Mouse (Mus musculus): ENCODE results near the gene Krtap9-3. TPM values are rescaled to one million over a fixed set of nuclear protein-coding genes. Genes with fewer than 3 reads are reported as not detected.
"Not testable (repeated sequence)": the region's sequence is repeated elsewhere in the genome, so short reads cannot be mapped to it uniquely, and the experiment has no call there.

Gene Krtap9-3
- polyA plus RNA-seq, 1 experiment from 2014 or later, result not detected

GRCm38 (mm10) chr11:99628138-99628537 lies 30.2 kb upstream of the Krtap9-3 start, which contains the start of gene Krtap4-1:
TSS of gene Krtap4-1 (minus strand) at chr11:99628238.
- H3K36me3 ChIP-seq (ENCODE audit: control insufficient read depth, insufficient read depth, low read length), result no peaks in the 10 kb centered on the region
- ATAC-seq (replicated peaks; ENCODE audit: low FRiP score) (no peak), DNase-seq (ENCODE audit: low spot score) (no peak)
- no peaks in the 10 kb centered on the region for H3K4me1 ChIP-seq (replicated peaks; ENCODE audit: control insufficient read depth, insufficient read depth, low read length)
- no peaks in the 10 kb centered on the region for H3K9me3 ChIP-seq (ENCODE audit: control insufficient read depth, low read length)
- no peak within 1 kb of the TSS for H3K4me2 ChIP-seq (ENCODE audit: low read depth, low read length, severe bottlenecking)
- H3K27me3 ChIP-seq (ENCODE audit: control insufficient read depth, insufficient read depth, low read length), result no peaks in the 10 kb centered on the region
- 82% methylated on average over 4 of the region's 4 CpGs for WGBS
- H3K9ac ChIP-seq (ENCODE audit: low read length), result no peak within 1 kb of the TSS
- no peak within 1 kb of the TSS for H3K4me3 ChIP-seq (ENCODE audit: low read depth, low read length)
- H3K27ac ChIP-seq (ENCODE audit: low read depth, low read length), result no peak within 1 kb of the TSS

- Histone ChIP-seq H3K9me3 (ENCODE audit: control insufficient read depth, low read length) (no peaks in the 10 kb centered on the region), H3K4me1 (replicated peaks; ENCODE audit: control insufficient read depth, insufficient read depth, low read length) (no peaks in the 10 kb centered on the region), H3K4me3 (ENCODE audit: low read depth, low read length) (no peak within 1 kb of the TSS), H3K9ac (ENCODE audit: low read length) (no peak within 1 kb of the TSS), H3K36me3 (ENCODE audit: control insufficient read depth, insufficient read depth, low read length) (no peaks in the 10 kb centered on the region), H3K27ac (ENCODE audit: low read depth, low read length) (no peak within 1 kb of the TSS), H3K27me3 (ENCODE audit: control insufficient read depth, insufficient read depth, low read length) (no peaks in the 10 kb centered on the region), H3K4me2 (ENCODE audit: low read depth, low read length, severe bottlenecking) (no peak within 1 kb of the TSS)
- WGBS, result 89% methylated on average over 2 of the region's 2 CpGs
- ATAC-seq (replicated peaks; ENCODE audit: low FRiP score) (no peak), DNase-seq (ENCODE audit: low spot score) (no peak)
Observed at GRCm38 (mm10) chr11:99620335-99620734, 22.4 kb upstream of the Krtap9-3 start, which contains the start of gene Gm11562. TSS of gene Gm11562 (minus strand) at chr11:99620435.

GRCm38 (mm10) chr11:99614796-99615363 lies 17.0 kb upstream of the Krtap9-3 start, which contains the start of gene Krtap2-4:
TSS of gene Krtap2-4 (minus strand) at chr11:99614846.
- Histone ChIP-seq H3K27me3 (ENCODE audit: control insufficient read depth, insufficient read depth, low read length) (no peaks in the 10 kb centered on the region), H3K4me2 (ENCODE audit: low read depth, low read length, severe bottlenecking) (no peak within 1 kb of the TSS), H3K9me3 (ENCODE audit: control insufficient read depth, low read length) (no peaks in the 10 kb centered on the region), H3K9ac (ENCODE audit: low read length) (no peak within 1 kb of the TSS), H3K4me1 (replicated peaks; ENCODE audit: control insufficient read depth, insufficient read depth, low read length) (no peaks in the 10 kb centered on the region), H3K36me3 (ENCODE audit: control insufficient read depth, insufficient read depth, low read length) (no peaks in the 10 kb centered on the region), H3K27ac (ENCODE audit: low read depth, low read length) (no peak within 1 kb of the TSS), H3K4me3 (ENCODE audit: low read depth, low read length) (no peak within 1 kb of the TSS)
- 72% methylated on average over 3 of the region's 3 CpGs for WGBS
- DNase-seq (ENCODE audit: low spot score), result no peak
- ATAC-seq (replicated peaks; ENCODE audit: low FRiP score), result no peak

- H3K9me3 ChIP-seq (ENCODE audit: control insufficient read depth, low read length); H3K36me3 ChIP-seq (ENCODE audit: control insufficient read depth, insufficient read depth, low read length); H3K27ac ChIP-seq (ENCODE audit: low read depth, low read length); H3K4me2 ChIP-seq (ENCODE audit: low read depth, low read length, severe bottlenecking); H3K27me3 ChIP-seq (ENCODE audit: control insufficient read depth, insufficient read depth, low read length); H3K4me3 ChIP-seq (ENCODE audit: low read depth, low read length); ATAC-seq (replicated peaks; ENCODE audit: low FRiP score); H3K9ac ChIP-seq (ENCODE audit: low read length); DNase-seq (ENCODE audit: low spot score); H3K4me1 ChIP-seq (replicated peaks; ENCODE audit: control insufficient read depth, insufficient read depth, low read length): not testable (repeated sequence)
- 78% methylated on average over 1 of the region's 2 CpGs for WGBS
Observed at GRCm38 (mm10) chr11:99610089-99610488, 12.2 kb upstream of the Krtap9-3 start, which contains the start of gene Gm11937. TSS of gene Gm11937 (minus strand) at chr11:99610189.

- H3K4me2 ChIP-seq (ENCODE audit: low read depth, low read length, severe bottlenecking), result no peak overlapping the region
- H3K36me3 ChIP-seq (ENCODE audit: control insufficient read depth, insufficient read depth, low read length), result no peaks in the 10 kb centered on the region
- ATAC-seq (replicated peaks; ENCODE audit: low FRiP score) (no peak), DNase-seq (ENCODE audit: low spot score) (no peak)
- no peak overlapping the region for H3K4me3 ChIP-seq (ENCODE audit: low read depth, low read length)
- 78% methylated on average over 1 of the region's 1 CpGs for WGBS
- no peak overlapping the region for H3K27ac ChIP-seq (ENCODE audit: low read depth, low read length)
- H3K27me3 ChIP-seq (ENCODE audit: control insufficient read depth, insufficient read depth, low read length), result no peaks in the 10 kb centered on the region
- no peaks in the 10 kb centered on the region for H3K9me3 ChIP-seq (ENCODE audit: control insufficient read depth, low read length)
- H3K9ac ChIP-seq (ENCODE audit: low read length), result no peak overlapping the region
- H3K4me1 ChIP-seq (replicated peaks; ENCODE audit: control insufficient read depth, insufficient read depth, low read length), result no peaks in the 10 kb centered on the region
Observed at GRCm38 (mm10) chr11:99609126-99609525, 11.2 kb upstream of the Krtap9-3 start.

- WGBS, result 80% methylated on average over 1 of the region's 1 CpGs
- H3K9ac ChIP-seq (ENCODE audit: low read length); H3K4me3 ChIP-seq (ENCODE audit: low read depth, low read length): not testable (repeated sequence)
Observed at GRCm38 (mm10) chr11:99603208-99603607, 5.3 kb upstream of the Krtap9-3 start, which contains the start of gene Gm11938. TSS of gene Gm11938 (minus strand) at chr11:99603308.

GRCm38 (mm10) chr11:99590981-99591380 lies 6.9 kb downstream of the Krtap9-3 start, which contains the start of gene Krtap1-3:
TSS of gene Krtap1-3 (minus strand) at chr11:99591339.
- Histone ChIP-seq H3K9me3 (ENCODE audit: control insufficient read depth, low read length) (no peaks in the 10 kb centered on the region), H3K27me3 (ENCODE audit: control insufficient read depth, insufficient read depth, low read length) (no peaks in the 10 kb centered on the region), H3K9ac (ENCODE audit: low read length) (no peak within 1 kb of the TSS), H3K4me3 (ENCODE audit: low read depth, low read length) (no peak within 1 kb of the TSS), H3K4me2 (ENCODE audit: low read depth, low read length, severe bottlenecking) (no peak within 1 kb of the TSS), H3K27ac (ENCODE audit: low read depth, low read length) (no peak within 1 kb of the TSS), H3K4me1 (replicated peaks; ENCODE audit: control insufficient read depth, insufficient read depth, low read length) (no peaks in the 10 kb centered on the region), H3K36me3 (ENCODE audit: control insufficient read depth, insufficient read depth, low read length) (no peaks in the 10 kb centered on the region)
- DNase-seq (ENCODE audit: low spot score) (no peak), ATAC-seq (replicated peaks; ENCODE audit: low FRiP score) (no peak)
- WGBS, result 87% methylated on average over 6 of the region's 6 CpGs

More at GRCm38 (mm10) chr11:99603208-99603607, 5.3 kb upstream of the Krtap9-3 start, which contains the start of gene Gm11938:
- not testable (repeated sequence) for H3K27ac ChIP-seq (ENCODE audit: low read depth, low read length); H3K27me3 ChIP-seq (ENCODE audit: control insufficient read depth, insufficient read depth, low read length); H3K36me3 ChIP-seq (ENCODE audit: control insufficient read depth, insufficient read depth, low read length); H3K4me1 ChIP-seq (replicated peaks; ENCODE audit: control insufficient read depth, insufficient read depth, low read length); H3K9me3 ChIP-seq (ENCODE audit: control insufficient read depth, low read length); DNase-seq (ENCODE audit: low spot score); ATAC-seq (replicated peaks; ENCODE audit: low FRiP score); H3K4me2 ChIP-seq (ENCODE audit: low read depth, low read length, severe bottlenecking)

- 95% methylated on average over 7 of the region's 7 CpGs for WGBS
- no peak for ATAC-seq (replicated peaks; ENCODE audit: low FRiP score)
- no peaks in the 10 kb centered on the region for H3K36me3 ChIP-seq (ENCODE audit: control insufficient read depth, insufficient read depth, low read length)
- no peaks in the 10 kb centered on the region for H3K4me1 ChIP-seq (replicated peaks; ENCODE audit: control insufficient read depth, insufficient read depth, low read length)
- H3K4me2 ChIP-seq (ENCODE audit: low read depth, low read length, severe bottlenecking), result no peak overlapping the region
- no peak for DNase-seq (ENCODE audit: low spot score)
- no peak overlapping the region for H3K4me3 ChIP-seq (ENCODE audit: low read depth, low read length)
- H3K27ac ChIP-seq (ENCODE audit: low read depth, low read length), result no peak overlapping the region
- H3K27me3 ChIP-seq (ENCODE audit: control insufficient read depth, insufficient read depth, low read length), result no peaks in the 10 kb centered on the region
- no peak overlapping the region for H3K9ac ChIP-seq (ENCODE audit: low read length)
- no peaks in the 10 kb centered on the region for H3K9me3 ChIP-seq (ENCODE audit: control insufficient read depth, low read length)
Observed at GRCm38 (mm10) chr11:99585096-99585495, 12.8 kb downstream of the Krtap9-3 start.

- no peaks in the 10 kb centered on the region for H3K9me3 ChIP-seq (ENCODE audit: control insufficient read depth, low read length)
- H3K4me3 ChIP-seq (ENCODE audit: low read depth, low read length), result no peak within 1 kb of the TSS
- no peak within 1 kb of the TSS for H3K4me2 ChIP-seq (ENCODE audit: low read depth, low read length, severe bottlenecking)
- no peak within 1 kb of the TSS for H3K9ac ChIP-seq (ENCODE audit: low read length)
- 75% methylated on average over 5 of the region's 5 CpGs for WGBS
- H3K27ac ChIP-seq (ENCODE audit: low read depth, low read length), result no peak within 1 kb of the TSS
- no peaks in the 10 kb centered on the region for H3K27me3 ChIP-seq (ENCODE audit: control insufficient read depth, insufficient read depth, low read length)
- DNase-seq (ENCODE audit: low spot score) (no peak), ATAC-seq (replicated peaks; ENCODE audit: low FRiP score) (no peak)
- no peaks in the 10 kb centered on the region for H3K36me3 ChIP-seq (ENCODE audit: control insufficient read depth, insufficient read depth, low read length)
- no peaks in the 10 kb centered on the region for H3K4me1 ChIP-seq (replicated peaks; ENCODE audit: control insufficient read depth, insufficient read depth, low read length)
Observed at GRCm38 (mm10) chr11:99583245-99583704, 14.6 kb downstream of the Krtap9-3 start, which contains the start of gene Krtap1-4. TSS of gene Krtap1-4 (minus strand) at chr11:99583654.

Data from forebrain, embryonic 11.5 days (tissue).